Mouse (Mus musculus): ENCODE measurements around the gene Ankrd9.

Ankrd9 gene

GRCm38 (mm10) chr12:110990500-110990899, 11.7 kb upstream of the Ankrd9 start:
- DNase-seq (ENCODE audit: low read depth) = no peak

- DNase-seq (ENCODE audit: low read depth) = no peak
Observed at GRCm38 (mm10) chr12:110989409-110989808, 10.6 kb upstream of the Ankrd9 start.

- DNase-seq (ENCODE audit: low read depth) = no peak
Observed at GRCm38 (mm10) chr12:110986536-110987425, 7.9 kb upstream of the Ankrd9 start.

- no peak for DNase-seq (ENCODE audit: low read depth)
Observed at GRCm38 (mm10) chr12:110985141-110985540, 6.3 kb upstream of the Ankrd9 start.

GRCm38 (mm10) chr12:110984598-110984997, 5.8 kb upstream of the Ankrd9 start:
- no peak for DNase-seq (ENCODE audit: low read depth)

GRCm38 (mm10) chr12:110983714-110984113, 4.9 kb upstream of the Ankrd9 start:
- no peak for DNase-seq (ENCODE audit: low read depth)

- DNase-seq (ENCODE audit: low read depth) = no peak
Observed at GRCm38 (mm10) chr12:110983083-110983482, 4.2 kb upstream of the Ankrd9 start.

- no peak for DNase-seq (ENCODE audit: low read depth)
Observed at GRCm38 (mm10) chr12:110981736-110982135, 2.9 kb upstream of the Ankrd9 start.

GRCm38 (mm10) chr12:110979808-110980207, 968 bp upstream of the Ankrd9 start:
- DNase-seq (ENCODE audit: low read depth) = no peak

- DNase-seq (ENCODE audit: low read depth) = no peak
Observed at GRCm38 (mm10) chr12:110977896-110978606, 789 bp downstream of the Ankrd9 start.

GRCm38 (mm10) chr12:110977345-110977733, 1.5 kb downstream of the Ankrd9 start:
- DNase-seq (ENCODE audit: low read depth) = no peak

GRCm38 (mm10) chr12:110976589-110977344, 2.1 kb downstream of the Ankrd9 start:
- DNase-seq (ENCODE audit: low read depth) = no peak

GRCm38 (mm10) chr12:110975838-110976468, 2.9 kb downstream of the Ankrd9 start:
- no peak for DNase-seq (ENCODE audit: low read depth)

- DNase-seq (ENCODE audit: low read depth) = no peak
Observed at GRCm38 (mm10) chr12:110975385-110975784, 3.5 kb downstream of the Ankrd9 start.

- no peak for DNase-seq (ENCODE audit: low read depth)
Observed at GRCm38 (mm10) chr12:110974726-110975125, 4.1 kb downstream of the Ankrd9 start.

GRCm38 (mm10) chr12:110974295-110974694, 4.5 kb downstream of the Ankrd9 start:
- DNase-seq (ENCODE audit: low read depth) = no peak

GRCm38 (mm10) chr12:110973829-110974228, 5.0 kb downstream of the Ankrd9 start:
- no peak for DNase-seq (ENCODE audit: low read depth)

GRCm38 (mm10) chr12:110971972-110972371, 6.9 kb downstream of the Ankrd9 start:
- DNase-seq (ENCODE audit: low read depth) = no peak

- DNase-seq (ENCODE audit: low read depth) = no peak
Observed at GRCm38 (mm10) chr12:110970408-110970807, 8.4 kb downstream of the Ankrd9 start.

- DNase-seq (ENCODE audit: low read depth) = no peak
Observed at GRCm38 (mm10) chr12:110967146-110967545, 11.7 kb downstream of the Ankrd9 start.

- no peak for DNase-seq (ENCODE audit: low read depth)
Observed at GRCm38 (mm10) chr12:110966079-110966478, 12.8 kb downstream of the Ankrd9 start.

- DNase-seq (ENCODE audit: low read depth) = no peak
Observed at GRCm38 (mm10) chr12:110965500-110965899, 13.3 kb downstream of the Ankrd9 start.
